Mouse (Mus musculus) CH12.LX (cell line): ENCODE measurements around the gene Rasa3. TPM values are rescaled to one million over a fixed set of nuclear protein-coding genes. Genes with fewer than 3 reads are reported as not detected.

Source experiments
- DNase-seq: peaks from one replicate; pipeline ENCODE4 v3.0.0-alpha.2; 2013; ENCODE audit errors: extremely low read depth
- H3K27ac ChIP-seq: 2 replicates; pipeline ENCODE4 v1.5.1; 2012; ENCODE audit warnings: low read depth, mild to moderate bottlenecking, control low read depth, moderate library complexity; ENCODE audit not compliant: insufficient read depth
- H3K27me3 ChIP-seq: replicated peaks from 2 replicates; pipeline ENCODE3; 2012; ENCODE audit warnings: inconsistent platforms
- H3K36me3 ChIP-seq, 2 experiments: replicated peaks in 1 of 2; 2 replicates each; pipeline versions ENCODE3 to v1.6.1; 2012; ENCODE audit warnings: inconsistent platforms in 1 of 2, low read length in 1 of 2, mild to moderate bottlenecking in 1 of 2, mixed read lengths in 1 of 2, moderate library complexity in 1 of 2; ENCODE audit not compliant: control insufficient read depth in 1 of 2, insufficient read depth in 1 of 2
- H3K4me1 ChIP-seq, 2 experiments: 2 replicates each; pipeline ENCODE4 v1.6.1; 2012; ENCODE audit warnings: inconsistent platforms in 1 of 2, moderate library complexity in 1 of 2; ENCODE audit not compliant: insufficient read depth in 2 of 2, control insufficient read depth in 1 of 2
- H3K4me2 ChIP-seq: 2 replicates; pipeline ENCODE4 v1.6.1; 2012; ENCODE audit warnings: low read depth, mild to moderate bottlenecking, control low read depth; ENCODE audit not compliant: poor library complexity, insufficient read depth, severe bottlenecking
- H3K4me3 ChIP-seq, 3 experiments: fragments of 150-350 bp in 1 of 3; sonication (generic) in 1 of 3; replicated peaks in 1 of 3; 2 replicates each; pipeline versions ENCODE3 to v1.5.1; 2011 to 2012; ENCODE audit warnings: low read depth in 2 of 3, low read length in 2 of 3, mild to moderate bottlenecking in 2 of 3, moderate library complexity in 2 of 3, control low read depth in 1 of 3, improper control_type of control experiment in 1 of 3, inconsistent platforms in 1 of 3, mixed read lengths in 1 of 3; ENCODE audit not compliant: poor library complexity in 1 of 3
- H3K79me2 ChIP-seq: replicated peaks from 2 replicates; pipeline ENCODE4 v1.6.1; 2012; ENCODE audit warnings: mild to moderate bottlenecking, moderate library complexity; ENCODE audit not compliant: control insufficient read depth, poor library complexity, insufficient read depth, severe bottlenecking; ENCODE audit errors: extremely low read depth
- H3K9ac ChIP-seq: 2 replicates; pipeline ENCODE4 v1.6.1; 2012; ENCODE audit warnings: low read depth, mild to moderate bottlenecking, control low read depth, moderate library complexity; ENCODE audit not compliant: insufficient read depth
- H3K9me3 ChIP-seq: replicated peaks from 2 replicates; pipeline ENCODE3; 2012; ENCODE audit warnings: low read length, inconsistent platforms, mixed read lengths
- BHLHE40 ChIP-seq: IDR thresholded peaks from 2 replicates; pipeline ENCODE4 v1.6.1; 2011; ENCODE audit warnings: mild to moderate bottlenecking, low read depth, low read length, improper control_type of control experiment
- CHD1 ChIP-seq: IDR thresholded peaks from 2 replicates; pipeline ENCODE4 v1.6.1; 2012; ENCODE audit warnings: low read depth, low read length, improper control_type of control experiment, inconsistent platforms
- CHD2 ChIP-seq: IDR thresholded peaks from 2 replicates; pipeline ENCODE4 v1.6.1; 2011; ENCODE audit warnings: low read length, improper control_type of control experiment
- CTCF ChIP-seq, 2 experiments: IDR thresholded peaks in 1 of 2; conservative IDR thresholded peaks in 1 of 2; 2 replicates each; pipeline ENCODE4 v1.5.1; 2011 to 2012; ENCODE audit warnings: low read depth in 2 of 2, low read length in 2 of 2, improper control_type of control experiment in 1 of 2, inconsistent platforms in 1 of 2, mild to moderate bottlenecking in 1 of 2, moderate library complexity in 1 of 2
- EP300 ChIP-seq: IDR thresholded peaks from 2 replicates; pipeline ENCODE4 v1.6.1; 2011; ENCODE audit warnings: low read length, improper control_type of control experiment
- HCFC1 ChIP-seq: IDR thresholded peaks from 2 replicates; pipeline ENCODE4 v1.6.1; 2012; ENCODE audit warnings: low read depth, mild to moderate bottlenecking, inconsistent platforms, low read length, improper control_type of control experiment
- IRF4 ChIP-seq: IDR thresholded peaks from 2 replicates; pipeline ENCODE4 v1.6.1; 2014; ENCODE audit warnings: low read depth, mild to moderate bottlenecking, inconsistent platforms, low read length, improper control_type of control experiment
- MAFK ChIP-seq: IDR thresholded peaks from 2 replicates; pipeline ENCODE4 v1.6.1; 2011; ENCODE audit warnings: low read length, improper control_type of control experiment; ENCODE audit not compliant: insufficient replicate concordance
- MAX ChIP-seq: IDR thresholded peaks from 2 replicates; pipeline ENCODE4 v1.6.1; 2011; ENCODE audit warnings: low read length, improper control_type of control experiment
- MAZ ChIP-seq: IDR thresholded peaks from 2 replicates; pipeline ENCODE4 v1.6.1; 2012; ENCODE audit warnings: low read depth, mild to moderate bottlenecking, inconsistent platforms, low read length, improper control_type of control experiment, moderate library complexity
- MEF2A ChIP-seq: IDR thresholded peaks from 2 replicates; pipeline ENCODE4 v1.6.1; 2014; ENCODE audit warnings: low read depth, mild to moderate bottlenecking, inconsistent platforms, low read length, improper control_type of control experiment, borderline replicate concordance
- NELFE ChIP-seq: IDR thresholded peaks from 2 replicates; pipeline ENCODE4 v1.6.1; 2011; ENCODE audit warnings: low read depth, low read length, improper control_type of control experiment
- PAX5 ChIP-seq: IDR thresholded peaks from 2 replicates; pipeline ENCODE4 v1.6.1; 2012; ENCODE audit warnings: low read length, inconsistent platforms, mixed read lengths
- POLR2A ChIP-seq: IDR thresholded peaks from 2 replicates; pipeline ENCODE4 v1.6.1; 2011; ENCODE audit warnings: low read depth, mild to moderate bottlenecking, improper control_type of control experiment, low read length
- POLR2AphosphoS2 ChIP-seq: IDR thresholded peaks from 2 replicates; pipeline ENCODE4 v1.6.1; 2011; ENCODE audit warnings: low read depth, low read length, improper control_type of control experiment
- RAD21 ChIP-seq: IDR thresholded peaks from 2 replicates; pipeline ENCODE4 v1.6.1; 2011; ENCODE audit warnings: low read depth, mild to moderate bottlenecking, low read length, improper control_type of control experiment, moderate library complexity
- SMC3 ChIP-seq: IDR thresholded peaks from 2 replicates; pipeline ENCODE4 v1.6.1; 2011; ENCODE audit warnings: low read depth, low read length, improper control_type of control experiment
- USF2 ChIP-seq: conservative IDR thresholded peaks from 2 replicates; pipeline ENCODE4 v1.6.1; 2011; ENCODE audit warnings: low read depth, low read length, improper control_type of control experiment
- ZC3H11A ChIP-seq: IDR thresholded peaks from 2 replicates; pipeline ENCODE4 v1.6.1; 2012; ENCODE audit warnings: low read depth, mild to moderate bottlenecking, inconsistent platforms, low read length, improper control_type of control experiment
- ZKSCAN1 ChIP-seq: IDR thresholded peaks from 2 replicates; pipeline ENCODE4 v1.6.1; 2012; ENCODE audit warnings: low read depth, inconsistent platforms, low read length, improper control_type of control experiment, borderline replicate concordance
- ZMIZ1 ChIP-seq: IDR thresholded peaks from 2 replicates; pipeline ENCODE4 v1.6.1; 2012; ENCODE audit warnings: low read depth, mild to moderate bottlenecking, inconsistent platforms, low read length, improper control_type of control experiment
- ZNF384 ChIP-seq: IDR thresholded peaks from 2 replicates; pipeline ENCODE4 v1.6.1; 2012; ENCODE audit warnings: low read depth, low read length, improper control_type of control experiment, inconsistent platforms
- dilution Hi-C: fragments of 300-500 bp; cut with MboI; formaldehyde crosslinking; loops from 2 replicates; pipeline ENCODE4 v1.14.3; 2020; ENCODE audit warnings: low sequenced_read_pairs; ENCODE audit not compliant: extremely low pct_unique_long_range_greater_than_20kb, extremely low pct_ligation_motif_present
- in situ Hi-C: fragments of 300-500 bp; cut with MboI; formaldehyde crosslinking; loops from 3 replicates; pipeline ENCODE4 v1.14.3; 2019; ENCODE audit warnings: low sequenced_read_pairs, low pct_ligation_motif_present, low pct_unique_long_range_greater_than_20kb, mixed read lengths
- polyA plus RNA-seq: library from polyadenylated mRNA; unstranded; fragments of >175 nt; gene quantifications from 2 replicates; pipeline ENCODE4 v1.2.1, GENCODE M21; 2012; ENCODE audit warnings: low read depth; ENCODE audit not compliant: insufficient read length
- total RNA-seq, 2 experiments: library from RNA; depleted of rRNA; stranded (reverse); fragments of 300-350 nt in 1 of 2; fragments of >200 nt in 1 of 2; gene quantifications; 2 replicates each; pipeline ENCODE4 v1.2.3; 2012 to 2014

The Rasa3 gene
- total and polyA plus RNA-seq, 3 experiments, result 12.8 to 28.5 (median 13.6) TPM

DNA sequence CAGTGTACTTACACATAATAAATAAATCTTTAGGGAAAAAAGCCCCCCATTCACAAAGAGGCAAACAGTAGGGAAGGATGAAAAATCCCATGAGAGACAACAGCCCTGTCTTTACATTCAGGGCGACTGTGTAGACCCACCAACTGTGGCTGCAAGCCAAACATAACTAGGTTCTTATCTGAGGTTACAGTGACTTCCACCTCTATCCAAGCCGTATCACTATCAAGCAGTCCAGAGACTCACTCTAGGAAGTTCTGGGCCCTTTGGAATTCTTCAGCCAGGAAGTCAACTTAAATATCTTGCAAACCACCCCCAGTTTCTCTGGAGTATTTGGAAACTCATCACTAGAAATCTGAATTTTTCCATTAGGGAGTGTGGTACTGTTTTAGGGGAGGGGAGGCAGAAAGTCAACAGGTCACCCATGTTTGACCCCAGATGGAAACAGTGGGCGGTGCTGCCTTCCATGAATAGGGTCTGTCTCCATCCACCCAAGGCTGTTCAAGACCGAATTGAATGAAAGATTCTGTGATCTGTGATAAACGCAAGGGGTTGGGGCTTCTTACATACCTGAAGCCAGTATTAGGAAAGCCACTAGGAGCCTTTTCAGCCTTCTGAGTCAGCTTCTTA is 22.0 kb upstream of the Rasa3 start:
- Histone ChIP-seq H3K27me3 (no peaks in the 10 kb centered on the region), H3K4me2 (no peak overlapping the region), H3K9me3 (no peaks in the 10 kb centered on the region), H3K4me1 (peaks cover 3 to 4% of the 10 kb centered on the region in 2 experiments; a peak in 2 of 4 replicates), H3K79me2 (no peaks in the 10 kb centered on the region), H3K4me3 (no peak overlapping the region), H3K36me3 (no peaks in the 10 kb centered on the region), H3K9ac (no peak overlapping the region), H3K27ac (no peak overlapping the region)
- no peak for TF ChIP-seq ZNF384
- no peak for TF ChIP-seq POLR2A
- TF ChIP-seq RAD21, result no peak
- dilution Hi-C loops, result no loop called here
- in situ Hi-C loops, result no loop called here
- DNase-seq, result no peak

- DNase-seq, result no peak
- Histone ChIP-seq H3K27me3 (no peaks in the 10 kb centered on the region), H3K4me2 (no peak overlapping the region), H3K4me3 (no peak overlapping the region), H3K27ac (no peak overlapping the region), H3K9me3 (no peaks in the 10 kb centered on the region), H3K79me2 (no peaks in the 10 kb centered on the region), H3K9ac (no peak overlapping the region), H3K36me3 (no peaks in the 10 kb centered on the region), H3K4me1 (peaks cover 3 to 6% of the 10 kb centered on the region in 2 experiments; a peak in 2 of 4 replicates)
- in situ Hi-C loops, result no loop called here
- dilution Hi-C loops, result no loop called here
- TF ChIP-seq MAZ (no peak), POLR2AphosphoS2 (no peak), CHD1 (no peak), ZMIZ1 (no peak), MAX (no peak), HCFC1 (no peak), SMC3 (no peak), EP300 (no peak), MAFK (no peak), IRF4 (no peak), CHD2 (no peak), MEF2A (no peak), ZKSCAN1 (no peak), USF2 (no peak), CTCF (conservative IDR thresholded peaks at IDR 0.05 in 1 of 2, IDR thresholded peaks at IDR 0.05 in 1 of 2; ENCODE audit: low read depth in 2 of 2, low read length in 2 of 2) (no peak), BHLHE40 (no peak), ZC3H11A (no peak), NELFE (no peak), PAX5 (no peak)
Observed at GRCm38 (mm10) chr8:13698281-13698680, 20.9 kb upstream of the Rasa3 start.
